Mouse (Mus musculus): ENCODE results near the gene Kcnj9.

DNA sequence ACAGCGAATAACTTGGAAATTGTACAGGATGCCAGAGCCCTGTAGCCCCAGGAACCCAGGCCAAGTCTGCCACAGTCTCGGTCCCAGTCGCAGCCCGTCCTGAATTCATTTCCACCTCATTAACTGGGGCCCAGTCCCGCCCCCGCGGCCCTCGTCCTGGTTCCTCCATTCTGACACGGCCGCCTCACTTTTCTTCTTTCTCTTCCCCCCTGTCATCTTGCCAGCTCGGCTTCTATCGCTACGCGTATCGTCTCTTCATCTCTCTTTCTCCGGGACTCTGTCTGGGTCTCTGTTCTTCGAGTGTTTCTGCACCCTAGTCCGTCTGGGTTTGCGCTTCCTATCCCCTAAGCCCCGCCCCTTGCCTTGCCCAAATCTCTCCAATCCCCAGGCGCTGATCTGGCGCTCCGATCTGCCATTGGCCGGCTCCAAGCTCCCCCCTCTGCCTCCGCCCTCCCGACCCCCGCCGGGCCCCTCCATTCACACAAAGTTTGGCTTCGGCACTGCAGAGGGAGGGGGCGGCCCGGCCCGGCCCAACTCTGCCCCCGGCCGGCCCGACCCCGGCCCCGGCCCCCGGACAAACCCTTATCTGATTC is 11.7 kb upstream of the Kcnj9 start, which contains the start of gene Kcnj10:
- no peak for TF ChIP-seq CTCF (IDR thresholded peaks at IDR 0.05; ENCODE audit: low read depth)
- no peak for TF ChIP-seq EP300 (optimal IDR thresholded peaks at IDR 0.05)
